Mouse (Mus musculus) forebrain, embryonic 14.5 days (tissue): ENCODE results near the gene Gm21188. TPM values are rescaled to one million over a fixed set of nuclear protein-coding genes. Genes with fewer than 3 reads are reported as not detected.
A peak's percentile ranks its signal among the peaks of the same experiment; 100 is the strongest.
"Not testable (repeated sequence)": the region's sequence is repeated elsewhere in the genome, so short reads cannot be mapped to it uniquely, and the experiment has no call there.

Source experiments
- ATAC-seq: fragments of 200-750 bp; cut with Nextera tagmentation; 2 replicates; pipeline ENCODE4 v1.8.0; 2017; ENCODE audit warnings: mild to moderate bottlenecking, moderate library complexity
- DNase-seq: peaks from one replicate; pipeline ENCODE4 v3.0.0-alpha.2; 2015; ENCODE audit warnings: low spot score
- H3K27ac ChIP-seq: fragments of 300-500 bp; sonication (generic); 2 replicates; pipeline ENCODE4 v1.5.1; 2014; ENCODE audit warnings: low read depth, mild to moderate bottlenecking, control low read depth, low read length, moderate library complexity
- H3K27me3 ChIP-seq: fragments of 300-500 bp; sonication (generic); replicated peaks from 2 replicates; pipeline ENCODE4 v1.6.1; 2014; ENCODE audit warnings: low read length, control low read depth, mixed read lengths; ENCODE audit not compliant: control insufficient read depth, insufficient read depth
- H3K36me3 ChIP-seq: fragments of 300-500 bp; sonication (generic); 2 replicates; pipeline ENCODE4 v1.6.1; 2014; ENCODE audit warnings: low read length, control low read depth; ENCODE audit not compliant: control insufficient read depth, insufficient read depth
- H3K4me1 ChIP-seq: fragments of 300-500 bp; sonication (generic); 2 replicates; pipeline ENCODE4 v1.6.1; 2014; ENCODE audit warnings: antibody characterized with exemption, low read length, control low read depth; ENCODE audit not compliant: control insufficient read depth, insufficient read depth
- H3K4me2 ChIP-seq: fragments of 300-500 bp; sonication (generic); 2 replicates; pipeline ENCODE4 v1.6.1; 2014; ENCODE audit warnings: mild to moderate bottlenecking, control low read depth, low read length
- H3K4me3 ChIP-seq: fragments of 300-500 bp; sonication (generic); 2 replicates; pipeline ENCODE4 v1.5.1; 2014; ENCODE audit warnings: low read depth, low read length, control low read depth
- H3K9ac ChIP-seq: fragments of 300-500 bp; sonication (generic); 2 replicates; pipeline ENCODE4 v1.6.1; 2014; ENCODE audit warnings: mild to moderate bottlenecking, low read length, control low read depth, moderate library complexity
- H3K9me3 ChIP-seq: fragments of 300-500 bp; sonication (generic); replicated peaks from 2 replicates; pipeline ENCODE4 v1.6.1; 2016; ENCODE audit warnings: low read length, control low read depth, mixed read lengths; ENCODE audit not compliant: control insufficient read depth
- WGBS: fragments of 180-500 bp; shearing (Covaris S2); extraction: QIAGEN DNeasy Blood & Tissue Kit; methylation state at CpG from one replicate; pipeline ENCODE4 v1.1.7; 2014; 5-methylcytosine and 5-hydroxymethylcytosine counted together
- polyA plus RNA-seq: library from polyadenylated mRNA; unstranded; fragments of >200 nt; fragmentation: Nextera tagmentation; extraction: Ambion mirVana; gene quantifications from 2 replicates; pipeline ENCODE4 v1.2.1, GENCODE M21; 2014

Gene Gm21188
- polyA plus RNA-seq, 1 experiment from 2014 or later = not detected

- under 1% methylated on average over 17 of the region's 19 CpGs for WGBS
- H3K9me3 ChIP-seq, H3K9ac ChIP-seq, DNase-seq, ATAC-seq, H3K4me2 ChIP-seq, H3K4me3 ChIP-seq, H3K27ac ChIP-seq, H3K4me1 ChIP-seq, H3K27me3 ChIP-seq, H3K36me3 ChIP-seq: not testable (repeated sequence)
Measured at GRCm38 (mm10) chr13:120033516-120034190, 18.3 kb downstream of the Gm21188 start.

GRCm38 (mm10) chr13:120031676-120032075 is 20.3 kb downstream of the Gm21188 start:
- not testable (repeated sequence) for H3K4me1 ChIP-seq, H3K27me3 ChIP-seq, DNase-seq, H3K4me3 ChIP-seq, H3K27ac ChIP-seq, H3K9me3 ChIP-seq, ATAC-seq, H3K9ac ChIP-seq, H3K4me2 ChIP-seq, H3K36me3 ChIP-seq
- under 1% methylated on average over 11 of the region's 16 CpGs for WGBS

GRCm38 (mm10) chr13:120027368-120027767 is 24.6 kb downstream of the Gm21188 start:
- H3K4me3 ChIP-seq = not testable (repeated sequence)

DNA sequence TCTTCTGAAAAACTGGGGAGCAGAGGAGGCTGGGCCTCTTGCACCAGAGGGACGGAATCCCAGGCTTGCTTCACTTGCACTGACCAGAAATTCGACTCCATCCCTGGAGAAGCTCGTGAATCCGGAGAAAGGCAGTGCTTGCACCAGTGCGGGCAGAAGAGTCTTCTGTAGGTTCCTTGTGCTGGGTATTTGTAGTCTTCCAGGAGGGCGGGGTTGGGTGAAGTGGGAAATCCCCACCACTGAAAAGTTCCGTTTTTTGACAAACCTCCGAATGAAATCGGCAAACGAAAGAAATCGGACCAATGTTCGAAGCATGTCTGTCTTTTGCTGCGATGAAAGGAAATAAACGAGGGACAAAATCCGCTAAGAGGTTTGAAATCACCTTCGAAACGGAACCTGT is 25.1 kb downstream of the Gm21188 start, which contains the start of gene Gm36079:
Gene Gm36079, minus strand, starts transcription at position 101 of the 400 bp plus-strand sequence.
- no CpG with 5 or more reads among the region's 17 CpGs for WGBS
- ATAC-seq = 0 out of 2 replicates have a peak, but pooled peaks have one; percentile 29
- H3K27ac ChIP-seq = not testable (repeated sequence)

More at GRCm38 (mm10) chr13:120027368-120027767, 24.6 kb downstream of the Gm21188 start:
- not testable (repeated sequence) for H3K27me3 ChIP-seq, H3K4me2 ChIP-seq, DNase-seq, H3K9ac ChIP-seq, ATAC-seq, H3K9me3 ChIP-seq, H3K27ac ChIP-seq, H3K4me1 ChIP-seq, H3K36me3 ChIP-seq
- WGBS = under 1% methylated on average over 11 of the region's 11 CpGs

GRCm38 (mm10) chr13:120026373-120026772 is 25.6 kb downstream of the Gm21188 start:
- WGBS = 0% methylated on average over 3 of the region's 13 CpGs

More for the DNA sequence above, 25.1 kb downstream of the Gm21188 start, which contains the start of gene Gm36079:
- H3K9me3 ChIP-seq, H3K4me2 ChIP-seq, H3K27me3 ChIP-seq, H3K4me1 ChIP-seq, DNase-seq, H3K36me3 ChIP-seq, H3K9ac ChIP-seq, H3K4me3 ChIP-seq: not testable (repeated sequence)

DNA sequence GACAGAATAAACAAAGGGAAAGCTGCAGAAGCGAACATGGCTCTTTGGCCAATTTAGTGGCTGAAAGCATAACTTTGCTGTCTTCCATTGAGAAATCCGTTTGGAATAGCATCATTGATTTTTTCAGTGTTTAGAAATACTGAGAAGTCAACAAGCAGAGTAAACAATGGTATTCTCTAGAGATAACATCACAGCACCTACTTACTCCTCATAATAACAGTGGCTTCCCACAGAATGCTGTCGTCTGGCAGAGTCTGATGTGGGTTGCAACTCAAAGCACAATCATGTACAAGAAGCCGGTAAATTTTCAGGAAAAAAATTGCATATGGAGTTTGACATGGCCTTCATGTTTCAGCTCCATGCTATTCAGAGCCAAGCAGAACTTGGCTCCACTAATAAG is 26.4 kb downstream of the Gm21188 start:
- H3K9me3 ChIP-seq, H3K4me1 ChIP-seq, H3K36me3 ChIP-seq, DNase-seq, H3K27me3 ChIP-seq, H3K9ac ChIP-seq, ATAC-seq, H3K27ac ChIP-seq, H3K4me2 ChIP-seq, H3K4me3 ChIP-seq: not testable (repeated sequence)
- 4% methylated on average over 4 of the region's 4 CpGs for WGBS

More at GRCm38 (mm10) chr13:120026373-120026772, 25.6 kb downstream of the Gm21188 start:
- not testable (repeated sequence) for H3K27me3 ChIP-seq, H3K4me3 ChIP-seq, H3K4me2 ChIP-seq, H3K4me1 ChIP-seq, H3K9ac ChIP-seq, H3K36me3 ChIP-seq, H3K27ac ChIP-seq, DNase-seq, H3K9me3 ChIP-seq
- peak; percentile 75; the same call in 1 of the 2 replicates for ATAC-seq

DNA sequence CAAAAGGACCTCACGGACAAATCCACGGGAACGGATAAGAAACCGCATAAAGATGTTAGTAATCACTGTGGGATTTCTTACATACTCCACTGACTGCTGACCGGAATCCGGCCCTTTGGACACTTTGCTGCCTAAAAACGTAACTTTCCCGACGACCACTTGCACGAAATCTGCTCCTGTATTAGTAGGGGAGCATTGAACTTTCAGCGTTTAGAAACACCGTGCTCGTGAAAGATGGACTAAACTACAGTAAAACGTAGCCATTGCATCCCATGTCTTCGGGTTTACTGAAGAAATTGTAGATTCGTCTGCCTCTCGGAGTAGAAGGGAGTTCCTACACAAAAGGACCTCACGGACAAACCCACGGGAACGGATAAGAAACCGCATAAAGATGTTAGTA is 27.0 kb downstream of the Gm21188 start:
- not testable (repeated sequence) for ATAC-seq, H3K4me3 ChIP-seq, DNase-seq, H3K27ac ChIP-seq, H3K27me3 ChIP-seq, H3K36me3 ChIP-seq, H3K9me3 ChIP-seq, H3K4me2 ChIP-seq, H3K9ac ChIP-seq, H3K4me1 ChIP-seq
- WGBS = 2% methylated on average over 19 of the region's 21 CpGs

DNA sequence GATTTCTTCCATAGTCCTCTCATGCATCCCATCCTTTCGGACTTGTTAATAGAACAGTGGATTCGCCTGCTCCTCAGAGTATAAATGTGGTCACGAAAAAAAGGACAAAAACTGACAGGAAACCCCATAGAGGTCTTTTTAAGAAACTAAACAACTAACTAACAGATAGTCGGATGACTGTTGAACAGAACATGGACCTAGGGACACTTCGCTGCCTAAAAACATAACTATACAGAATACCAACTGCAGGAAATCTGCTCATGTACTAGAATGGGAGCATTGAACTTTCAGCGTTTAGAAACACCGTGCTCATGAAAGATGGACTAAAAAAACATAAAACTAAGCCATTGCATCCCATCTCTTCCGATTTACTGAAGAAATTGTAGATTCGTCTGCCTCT is 27.4 kb downstream of the Gm21188 start:
- not testable (repeated sequence) for H3K4me1 ChIP-seq, H3K4me2 ChIP-seq, H3K9ac ChIP-seq, H3K27me3 ChIP-seq, H3K36me3 ChIP-seq, DNase-seq, H3K27ac ChIP-seq, H3K9me3 ChIP-seq, ATAC-seq, H3K4me3 ChIP-seq
- 4% methylated on average over 9 of the region's 9 CpGs for WGBS

GRCm38 (mm10) chr13:120021477-120021876 is 30.5 kb downstream of the Gm21188 start:
- no CpG with 5 or more reads among the region's 1 CpGs for WGBS
- H3K4me1 ChIP-seq, H3K4me2 ChIP-seq, H3K36me3 ChIP-seq, H3K27ac ChIP-seq, H3K9ac ChIP-seq, H3K9me3 ChIP-seq, H3K4me3 ChIP-seq, H3K27me3 ChIP-seq: not testable (repeated sequence)
- peak; percentile 16 for DNase-seq
- ATAC-seq = peak; percentile 40; the same call in 1 of the 2 replicates
